Mouse (Mus musculus): Measurements from ENCODE around the gene Tmem150b. TPM values are rescaled to one million over a fixed set of nuclear protein-coding genes. Genes with fewer than 3 reads are reported as not detected.
A peak's percentile ranks its signal among the peaks of the same experiment; 100 is the strongest.

The Tmem150b gene
- polyA plus RNA-seq, 1 experiment from 2014 or later = 0.32 TPM

- ATAC-seq (ENCODE audit: low read depth) = no peak
- Histone ChIP-seq H3K9ac (no peak overlapping the region), H3K4me2 (no peak overlapping the region), H3K4me3 (no peak overlapping the region), H3K4me1 (replicated peaks) (peaks cover 14% of the 10 kb centered on the region), H3K9me3 (no peaks in the 10 kb centered on the region), H3K27me3 (no peaks in the 10 kb centered on the region), H3K27ac (replicated peaks) (no peak overlapping the region), H3K36me3 (peaks cover 76% of the 10 kb centered on the region)
- WGBS = 96% methylated on average over 7 of the region's 7 CpGs
These were observed 49.8 kb downstream of the Tmem150b start for GRCm38 (mm10) chr7:4675200-4675599.

- no peaks in the 10 kb centered on the region for H3K9me3 ChIP-seq
- no peaks in the 10 kb centered on the region for H3K27me3 ChIP-seq
- ATAC-seq (ENCODE audit: low read depth) = no peak
- H3K27ac ChIP-seq (replicated peaks) = no peak overlapping the region
- H3K4me2 ChIP-seq = no peak overlapping the region
- WGBS = 92% methylated on average over 12 of the region's 12 CpGs
- no peak overlapping the region for H3K4me3 ChIP-seq
- peaks cover 76% of the 10 kb centered on the region for H3K36me3 ChIP-seq
- H3K4me1 ChIP-seq (replicated peaks) = peaks cover 14% of the 10 kb centered on the region
- no peak overlapping the region for H3K9ac ChIP-seq
These were observed 50.8 kb downstream of the Tmem150b start for GRCm38 (mm10) chr7:4674114-4674731.

DNA sequence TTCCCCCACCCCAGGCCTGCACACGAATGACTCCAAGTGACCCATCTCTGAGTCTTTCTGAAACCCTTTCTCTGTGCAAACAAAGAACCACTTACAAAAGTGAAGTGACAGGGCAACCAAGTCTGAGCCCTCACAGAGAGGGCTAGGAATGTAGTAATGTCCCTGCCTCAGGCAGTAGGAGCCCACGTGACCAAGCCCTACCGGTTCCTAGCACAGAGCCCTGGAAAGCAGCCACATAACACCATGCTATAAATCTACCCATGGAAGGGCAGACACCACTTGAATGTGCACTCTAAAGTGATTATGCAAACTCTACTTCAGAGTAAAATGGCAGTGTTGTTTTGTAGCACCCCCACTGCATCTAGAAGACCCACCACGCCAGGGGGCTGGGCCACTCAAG, 53.1 kb downstream of the Tmem150b start:
- Histone ChIP-seq H3K9me3 (no peaks in the 10 kb centered on the region), H3K9ac (0 out of 2 replicates have a peak overlapping the region, but pooled peaks have one; percentile 26), H3K27me3 (no peaks in the 10 kb centered on the region), H3K4me1 (replicated peaks) (peaks cover 14% of the 10 kb centered on the region), H3K27ac (replicated peaks) (peak overlapping the region; percentile 79), H3K4me3 (no peak overlapping the region), H3K4me2 (no peak overlapping the region), H3K36me3 (peaks cover 82% of the 10 kb centered on the region)
- 34% methylated on average over 4 of the region's 4 CpGs for WGBS
- peak; percentile 94 for ATAC-seq (ENCODE audit: low read depth)

DNA sequence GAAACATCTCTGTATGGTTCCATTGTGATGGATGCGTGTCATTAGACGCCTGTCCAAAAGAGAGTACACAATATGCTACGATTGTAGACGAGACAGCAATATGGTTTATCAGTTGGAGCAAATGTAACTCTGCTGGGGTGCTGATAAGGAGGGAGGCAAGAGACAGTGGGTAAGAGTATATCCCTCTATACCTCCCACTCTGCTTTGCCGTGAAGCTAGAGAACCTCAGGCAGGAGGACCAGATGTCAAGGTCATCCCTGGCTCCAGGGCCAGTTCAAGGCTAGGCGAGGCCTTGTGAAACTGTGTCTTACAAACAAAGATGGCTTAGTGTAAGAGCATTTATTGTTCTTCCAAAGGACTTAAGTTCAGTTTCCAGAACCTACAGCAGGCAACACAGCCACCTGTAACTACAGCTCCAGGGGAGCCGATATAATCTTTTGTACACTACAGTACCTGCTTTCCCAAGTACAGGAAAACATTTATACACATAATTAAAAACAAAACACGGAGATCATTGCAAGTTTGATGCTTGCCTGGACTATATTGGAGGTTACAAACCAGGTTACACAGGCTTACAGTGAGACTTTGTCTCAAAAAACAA, 54.3 kb downstream of the Tmem150b start:
- H3K9ac ChIP-seq = no peak overlapping the region
- 86% methylated on average over 8 of the region's 8 CpGs for WGBS
- no peak overlapping the region for H3K4me2 ChIP-seq
- H3K27me3 ChIP-seq = no peaks in the 10 kb centered on the region
- ATAC-seq (ENCODE audit: low read depth) = no peak
- H3K27ac ChIP-seq (replicated peaks) = no peak overlapping the region
- no peaks in the 10 kb centered on the region for H3K9me3 ChIP-seq
- peaks cover 14% of the 10 kb centered on the region for H3K4me1 ChIP-seq (replicated peaks)
- no peak overlapping the region for H3K4me3 ChIP-seq
- H3K36me3 ChIP-seq = peaks cover 84% of the 10 kb centered on the region

GRCm38 (mm10) chr7:4669156-4669555, 55.9 kb downstream of the Tmem150b start:
- Histone ChIP-seq H3K36me3 (peaks cover 75% of the 10 kb centered on the region), H3K27me3 (no peaks in the 10 kb centered on the region), H3K9me3 (no peaks in the 10 kb centered on the region), H3K4me3 (no peak overlapping the region), H3K27ac (replicated peaks) (no peak overlapping the region), H3K4me2 (no peak overlapping the region), H3K9ac (no peak overlapping the region), H3K4me1 (replicated peaks) (peaks cover 14% of the 10 kb centered on the region)
- no peak for ATAC-seq (ENCODE audit: low read depth)
- 96% methylated on average over 9 of the region's 9 CpGs for WGBS

DNA sequence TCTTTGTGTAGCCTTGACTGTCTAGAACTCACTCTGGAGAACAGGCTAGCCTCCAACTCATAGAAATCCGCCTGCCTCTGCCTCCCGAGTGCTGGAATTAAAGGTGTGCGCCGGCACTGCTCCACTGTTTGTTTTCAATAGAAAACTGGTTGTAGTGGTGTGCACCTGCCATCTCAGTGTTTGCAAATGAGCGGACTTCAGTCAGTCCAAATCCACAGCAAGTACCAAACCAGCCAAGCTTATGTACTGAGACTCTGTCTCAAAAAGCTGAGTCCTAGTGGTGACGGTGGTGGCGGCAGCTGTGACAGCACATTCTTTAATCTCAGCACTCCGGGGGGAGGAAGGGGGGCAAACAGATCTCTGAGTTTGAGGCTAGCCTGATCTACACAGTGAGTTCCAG, 56.5 kb downstream of the Tmem150b start:
- peaks cover 14% of the 10 kb centered on the region for H3K4me1 ChIP-seq (replicated peaks)
- H3K9ac ChIP-seq = no peak overlapping the region
- H3K9me3 ChIP-seq = no peaks in the 10 kb centered on the region
- ATAC-seq (ENCODE audit: low read depth) = no peak
- H3K4me2 ChIP-seq = no peak overlapping the region
- H3K27me3 ChIP-seq = no peaks in the 10 kb centered on the region
- 96% methylated on average over 8 of the region's 8 CpGs for WGBS
- peaks cover 74% of the 10 kb centered on the region for H3K36me3 ChIP-seq
- no peak overlapping the region for H3K4me3 ChIP-seq
- no peak overlapping the region for H3K27ac ChIP-seq (replicated peaks)

GRCm38 (mm10) chr7:4666871-4667270, 58.2 kb downstream of the Tmem150b start:
- Histone ChIP-seq H3K36me3 (peaks cover 80% of the 10 kb centered on the region), H3K4me3 (no peak overlapping the region), H3K27ac (replicated peaks) (no peak overlapping the region), H3K27me3 (no peaks in the 10 kb centered on the region), H3K4me2 (no peak overlapping the region), H3K9ac (no peak overlapping the region), H3K9me3 (no peaks in the 10 kb centered on the region), H3K4me1 (replicated peaks) (peaks cover 8% of the 10 kb centered on the region)
- no peak for ATAC-seq (ENCODE audit: low read depth)
- 96% methylated on average over 5 of the region's 5 CpGs for WGBS

GRCm38 (mm10) chr7:4663742-4664141, 61.3 kb downstream of the Tmem150b start:
- WGBS = 83% methylated on average over 2 of the region's 2 CpGs
- Histone ChIP-seq H3K27me3 (no peaks in the 10 kb centered on the region), H3K4me2 (no peak overlapping the region), H3K36me3 (peaks cover 52% of the 10 kb centered on the region), H3K4me3 (no peak overlapping the region), H3K4me1 (replicated peaks) (peaks cover 13% of the 10 kb centered on the region), H3K27ac (replicated peaks) (no peak overlapping the region), H3K9me3 (no peaks in the 10 kb centered on the region), H3K9ac (no peak overlapping the region)
- ATAC-seq (ENCODE audit: low read depth) = no peak

DNA sequence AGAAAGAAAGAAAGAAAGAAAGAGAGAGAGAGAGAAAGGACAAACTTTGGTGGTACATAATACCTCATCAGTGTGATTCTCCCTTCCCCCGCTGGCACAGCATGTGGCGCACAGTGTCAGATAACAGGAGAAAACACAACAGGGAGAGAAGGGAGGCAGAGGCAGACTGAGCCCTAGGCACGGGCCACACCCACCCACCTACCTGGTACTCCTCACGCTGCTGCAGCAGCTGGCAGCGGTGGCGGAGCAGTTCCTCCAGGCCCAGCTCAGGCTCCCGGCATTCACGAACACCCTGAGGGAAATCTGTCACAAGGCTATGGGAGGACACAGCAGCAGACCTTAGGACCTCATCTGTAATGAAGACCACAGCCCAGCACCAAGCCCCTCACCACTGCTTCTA, 61.9 kb downstream of the Tmem150b start:
- ATAC-seq (ENCODE audit: low read depth) = no peak
- H3K27me3 ChIP-seq = no peaks in the 10 kb centered on the region
- 82% methylated on average over 8 of the region's 8 CpGs for WGBS

GRCm38 (mm10) chr7:4659911-4660443, 65.1 kb downstream of the Tmem150b start:
- peak overlapping the region; percentile 97 for H3K27ac ChIP-seq (replicated peaks)
- 64% methylated on average over 3 of the region's 3 CpGs for WGBS

More for the DNA sequence above, 61.9 kb downstream of the Tmem150b start:
- peaks cover 13% of the 10 kb centered on the region for H3K4me1 ChIP-seq (replicated peaks)
- H3K9ac ChIP-seq = no peak overlapping the region
- no peak overlapping the region for H3K4me3 ChIP-seq
- H3K9me3 ChIP-seq = no peaks in the 10 kb centered on the region
- H3K36me3 ChIP-seq = peaks cover 46% of the 10 kb centered on the region
- H3K27ac ChIP-seq (replicated peaks) = no peak overlapping the region
- H3K4me2 ChIP-seq = no peak overlapping the region

GRCm38 (mm10) chr7:4658912-4659551, 66.0 kb downstream of the Tmem150b start, which contains the start of gene Ppp6r1:
Gene Ppp6r1, minus strand, starts transcription at chr7:4659019.
- Histone ChIP-seq H3K9me3 (no peaks in the 10 kb centered on the region), H3K4me2 (peak within 1 kb of the TSS; percentile 98), H3K4me1 (replicated peaks) (peaks cover 54% of the 10 kb centered on the region), H3K9ac (peak within 1 kb of the TSS; percentile 96), H3K27me3 (no peaks in the 10 kb centered on the region), H3K27ac (replicated peaks) (peak within 1 kb of the TSS; percentile 97), H3K4me3 (peak within 1 kb of the TSS; percentile 90), H3K36me3 (peaks cover 17% of the 10 kb centered on the region)
- under 1% methylated on average over 54 of the region's 54 CpGs for WGBS
- peak; percentile 97 for ATAC-seq (ENCODE audit: low read depth)

More at GRCm38 (mm10) chr7:4659911-4660443, 65.1 kb downstream of the Tmem150b start:
- Histone ChIP-seq H3K27me3 (no peaks in the 10 kb centered on the region), H3K36me3 (peaks cover 24% of the 10 kb centered on the region), H3K9me3 (no peaks in the 10 kb centered on the region), H3K4me1 (replicated peaks) (peaks cover 44% of the 10 kb centered on the region), H3K4me2 (peak overlapping the region; percentile 98), H3K4me3 (peak overlapping the region; percentile 90), H3K9ac (peak overlapping the region; percentile 96)
- ATAC-seq (ENCODE audit: low read depth) = no peak
